Mouse (Mus musculus) stomach, postnatal 0 days (tissue): ENCODE data around the gene Mndal.
"Not testable (repeated sequence)": the region's sequence is repeated elsewhere in the genome, so short reads cannot be mapped to it uniquely, and the experiment has no call there.

ENCODE experiments used
- CTCF ChIP-seq: IDR thresholded peaks from 2 replicates; pipeline ENCODE4 v1.5.1; 2016; ENCODE audit warnings: antibody characterized with exemption, low read depth, mild to moderate bottlenecking, moderate library complexity
- EP300 ChIP-seq: optimal IDR thresholded peaks from 2 replicates; pipeline ENCODE3; 2016; ENCODE audit warnings: antibody characterized with exemption

- TF ChIP-seq CTCF, EP300: not testable (repeated sequence)
Observed at GRCm38 (mm10) chr1:173941522-173941921, 769 bp downstream of the Mndal start.
